Mouse (Mus musculus) CH12.LX (cell line): ENCODE measurements around the gene Ston1. TPM values are rescaled to one million over a fixed set of nuclear protein-coding genes. Genes with fewer than 3 reads are reported as not detected.

Experiments
- DNase-seq: peaks from one replicate; pipeline ENCODE4 v3.0.0-alpha.2; 2013; ENCODE audit errors: extremely low read depth
- H3K27ac ChIP-seq: 2 replicates; pipeline ENCODE4 v1.5.1; 2012; ENCODE audit warnings: low read depth, mild to moderate bottlenecking, control low read depth, moderate library complexity; ENCODE audit not compliant: insufficient read depth
- H3K27me3 ChIP-seq: replicated peaks from 2 replicates; pipeline ENCODE3; 2012; ENCODE audit warnings: inconsistent platforms
- H3K36me3 ChIP-seq, 2 experiments: replicated peaks in 1 of 2; 2 replicates each; pipeline versions ENCODE3 to v1.6.1; 2012; ENCODE audit warnings: inconsistent platforms in 1 of 2, low read length in 1 of 2, mild to moderate bottlenecking in 1 of 2, mixed read lengths in 1 of 2, moderate library complexity in 1 of 2; ENCODE audit not compliant: control insufficient read depth in 1 of 2, insufficient read depth in 1 of 2
- H3K4me1 ChIP-seq, 2 experiments: 2 replicates each; pipeline ENCODE4 v1.6.1; 2012; ENCODE audit warnings: inconsistent platforms in 1 of 2, moderate library complexity in 1 of 2; ENCODE audit not compliant: insufficient read depth in 2 of 2, control insufficient read depth in 1 of 2
- H3K4me2 ChIP-seq: 2 replicates; pipeline ENCODE4 v1.6.1; 2012; ENCODE audit warnings: low read depth, mild to moderate bottlenecking, control low read depth; ENCODE audit not compliant: poor library complexity, insufficient read depth, severe bottlenecking
- H3K4me3 ChIP-seq, 3 experiments: fragments of 150-350 bp in 1 of 3; sonication (generic) in 1 of 3; replicated peaks in 1 of 3; 2 replicates each; pipeline versions ENCODE3 to v1.5.1; 2011 to 2012; ENCODE audit warnings: low read depth in 2 of 3, low read length in 2 of 3, mild to moderate bottlenecking in 2 of 3, moderate library complexity in 2 of 3, control low read depth in 1 of 3, improper control_type of control experiment in 1 of 3, inconsistent platforms in 1 of 3, mixed read lengths in 1 of 3; ENCODE audit not compliant: poor library complexity in 1 of 3
- H3K79me2 ChIP-seq: replicated peaks from 2 replicates; pipeline ENCODE4 v1.6.1; 2012; ENCODE audit warnings: mild to moderate bottlenecking, moderate library complexity; ENCODE audit not compliant: control insufficient read depth, poor library complexity, insufficient read depth, severe bottlenecking; ENCODE audit errors: extremely low read depth
- H3K9ac ChIP-seq: 2 replicates; pipeline ENCODE4 v1.6.1; 2012; ENCODE audit warnings: low read depth, mild to moderate bottlenecking, control low read depth, moderate library complexity; ENCODE audit not compliant: insufficient read depth
- H3K9me3 ChIP-seq: replicated peaks from 2 replicates; pipeline ENCODE3; 2012; ENCODE audit warnings: low read length, inconsistent platforms, mixed read lengths
- BHLHE40 ChIP-seq: IDR thresholded peaks from 2 replicates; pipeline ENCODE4 v1.6.1; 2011; ENCODE audit warnings: mild to moderate bottlenecking, low read depth, low read length, improper control_type of control experiment
- CHD1 ChIP-seq: IDR thresholded peaks from 2 replicates; pipeline ENCODE4 v1.6.1; 2012; ENCODE audit warnings: low read depth, low read length, improper control_type of control experiment, inconsistent platforms
- CHD2 ChIP-seq: IDR thresholded peaks from 2 replicates; pipeline ENCODE4 v1.6.1; 2011; ENCODE audit warnings: low read length, improper control_type of control experiment
- E2F4 ChIP-seq: IDR thresholded peaks from 2 replicates; pipeline ENCODE4 v1.6.1; 2011; ENCODE audit warnings: low read depth, low read length, improper control_type of control experiment; ENCODE audit not compliant: insufficient replicate concordance
- ELF1 ChIP-seq: IDR thresholded peaks from 2 replicates; pipeline ENCODE4 v1.6.1; 2014; ENCODE audit warnings: low read depth, mild to moderate bottlenecking, inconsistent platforms, low read length, improper control_type of control experiment
- GABPA ChIP-seq: IDR thresholded peaks from 2 replicates; pipeline ENCODE4 v1.6.1; 2012; ENCODE audit warnings: low read depth, low read length, improper control_type of control experiment, inconsistent platforms; ENCODE audit not compliant: insufficient replicate concordance
- IRF4 ChIP-seq: IDR thresholded peaks from 2 replicates; pipeline ENCODE4 v1.6.1; 2014; ENCODE audit warnings: low read depth, mild to moderate bottlenecking, inconsistent platforms, low read length, improper control_type of control experiment
- JUN ChIP-seq: IDR thresholded peaks from 2 replicates; pipeline ENCODE4 v1.6.1; 2011; ENCODE audit warnings: low read depth, mild to moderate bottlenecking, low read length, improper control_type of control experiment, moderate library complexity; ENCODE audit not compliant: insufficient read depth
- JUND ChIP-seq: conservative IDR thresholded peaks from 2 replicates; pipeline ENCODE4 v1.6.1; 2011; ENCODE audit warnings: low read depth, low read length, improper control_type of control experiment
- KAT2A ChIP-seq: IDR thresholded peaks from 2 replicates; pipeline ENCODE4 v1.6.1; 2012; ENCODE audit warnings: low read length, improper control_type of control experiment, inconsistent platforms; ENCODE audit not compliant: insufficient replicate concordance
- MAFK ChIP-seq: IDR thresholded peaks from 2 replicates; pipeline ENCODE4 v1.6.1; 2011; ENCODE audit warnings: low read length, improper control_type of control experiment; ENCODE audit not compliant: insufficient replicate concordance
- MAX ChIP-seq: IDR thresholded peaks from 2 replicates; pipeline ENCODE4 v1.6.1; 2011; ENCODE audit warnings: low read length, improper control_type of control experiment
- MAZ ChIP-seq: IDR thresholded peaks from 2 replicates; pipeline ENCODE4 v1.6.1; 2012; ENCODE audit warnings: low read depth, mild to moderate bottlenecking, inconsistent platforms, low read length, improper control_type of control experiment, moderate library complexity
- MYC ChIP-seq: IDR thresholded peaks from 2 replicates; pipeline ENCODE4 v1.6.1; 2011; ENCODE audit warnings: low read depth, mild to moderate bottlenecking, improper control_type of control experiment, low read length
- POLR2A ChIP-seq: IDR thresholded peaks from 2 replicates; pipeline ENCODE4 v1.6.1; 2011; ENCODE audit warnings: low read depth, mild to moderate bottlenecking, improper control_type of control experiment, low read length
- POLR2AphosphoS2 ChIP-seq: IDR thresholded peaks from 2 replicates; pipeline ENCODE4 v1.6.1; 2011; ENCODE audit warnings: low read depth, low read length, improper control_type of control experiment
- RAD21 ChIP-seq: IDR thresholded peaks from 2 replicates; pipeline ENCODE4 v1.6.1; 2011; ENCODE audit warnings: low read depth, mild to moderate bottlenecking, low read length, improper control_type of control experiment, moderate library complexity
- RCOR1 ChIP-seq: conservative IDR thresholded peaks from 2 replicates; pipeline ENCODE4 v1.6.1; 2012; ENCODE audit warnings: low read depth, mild to moderate bottlenecking, inconsistent platforms, low read length, improper control_type of control experiment
- TBP ChIP-seq: conservative IDR thresholded peaks from 2 replicates; pipeline ENCODE4 v1.6.1; 2011; ENCODE audit warnings: low read depth, low read length, improper control_type of control experiment
- UBTF ChIP-seq: IDR thresholded peaks from 2 replicates; pipeline ENCODE4 v1.6.1; 2012; ENCODE audit warnings: low read depth, mild to moderate bottlenecking, inconsistent platforms, low read length, improper control_type of control experiment, moderate library complexity
- USF2 ChIP-seq: conservative IDR thresholded peaks from 2 replicates; pipeline ENCODE4 v1.6.1; 2011; ENCODE audit warnings: low read depth, low read length, improper control_type of control experiment
- ZC3H11A ChIP-seq: IDR thresholded peaks from 2 replicates; pipeline ENCODE4 v1.6.1; 2012; ENCODE audit warnings: low read depth, mild to moderate bottlenecking, inconsistent platforms, low read length, improper control_type of control experiment
- ZKSCAN1 ChIP-seq: IDR thresholded peaks from 2 replicates; pipeline ENCODE4 v1.6.1; 2012; ENCODE audit warnings: low read depth, inconsistent platforms, low read length, improper control_type of control experiment, borderline replicate concordance
- ZNF384 ChIP-seq: IDR thresholded peaks from 2 replicates; pipeline ENCODE4 v1.6.1; 2012; ENCODE audit warnings: low read depth, low read length, improper control_type of control experiment, inconsistent platforms
- dilution Hi-C: fragments of 300-500 bp; cut with MboI; formaldehyde crosslinking; loops from 2 replicates; pipeline ENCODE4 v1.14.3; 2020; ENCODE audit warnings: low sequenced_read_pairs; ENCODE audit not compliant: extremely low pct_unique_long_range_greater_than_20kb, extremely low pct_ligation_motif_present
- in situ Hi-C: fragments of 300-500 bp; cut with MboI; formaldehyde crosslinking; loops from 3 replicates; pipeline ENCODE4 v1.14.3; 2019; ENCODE audit warnings: low sequenced_read_pairs, low pct_ligation_motif_present, low pct_unique_long_range_greater_than_20kb, mixed read lengths
- polyA plus RNA-seq: library from polyadenylated mRNA; unstranded; fragments of >175 nt; gene quantifications from 2 replicates; pipeline ENCODE4 v1.2.1, GENCODE M21; 2012; ENCODE audit warnings: low read depth; ENCODE audit not compliant: insufficient read length
- total RNA-seq, 2 experiments: library from RNA; depleted of rRNA; stranded (reverse); fragments of 300-350 nt in 1 of 2; fragments of >200 nt in 1 of 2; gene quantifications; 2 replicates each; pipeline ENCODE4 v1.2.3; 2012 to 2014

Ston1 gene
- total and polyA plus RNA-seq, 3 experiments: 0.98 to 6.0 (median 1.1) TPM

DNA sequence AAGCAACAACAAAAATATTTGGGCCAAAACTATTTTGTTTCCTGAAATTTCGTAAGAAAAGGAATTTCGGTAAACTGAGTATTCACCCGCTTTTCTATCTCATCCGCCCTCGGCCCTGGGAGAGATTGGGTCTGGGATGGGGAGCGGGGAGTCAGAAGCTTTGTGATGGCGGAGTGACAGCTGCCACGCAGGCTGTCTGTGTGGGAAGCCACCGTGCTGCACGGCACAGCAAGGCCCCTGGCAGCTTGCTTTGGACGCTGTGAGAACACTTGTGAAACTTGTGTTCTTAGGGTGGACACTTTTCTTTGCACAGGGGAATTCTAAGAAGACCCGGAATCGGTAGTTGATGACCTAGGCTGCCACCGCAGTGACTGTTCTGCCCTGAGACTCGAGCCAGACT, 10.1 kb upstream of the Ston1 start:
- H3K4me1 ChIP-seq: peaks cover 2 to 10% of the 10 kb centered on the region in 2 experiments
- no peaks in the 10 kb centered on the region for H3K79me2 ChIP-seq
- dilution Hi-C loops (no loop called here), in situ Hi-C loops (no loop called here)
- H3K9me3 ChIP-seq: peaks cover 2% of the 10 kb centered on the region
- no peak overlapping the region for H3K4me3 ChIP-seq
- no peak overlapping the region for H3K4me2 ChIP-seq
- peaks cover 63 to 78% of the 10 kb centered on the region in 2 experiments for H3K36me3 ChIP-seq
- no peak overlapping the region for H3K9ac ChIP-seq
- no peak for DNase-seq
- no peak overlapping the region for H3K27ac ChIP-seq
- no peak for TF ChIP-seq USF2
- TF ChIP-seq IRF4: no peak
- TF ChIP-seq RAD21: no peak
- TF ChIP-seq ZKSCAN1: no peak
- TF ChIP-seq MAZ: no peak
- TF ChIP-seq ZNF384: no peak
- TF ChIP-seq CHD2: no peak
- TF ChIP-seq ZC3H11A: no peak
- TF ChIP-seq KAT2A: no peak
- TF ChIP-seq JUN: no peak
- TF ChIP-seq MAFK: no peak
- TF ChIP-seq GABPA: no peak
- no peak for TF ChIP-seq BHLHE40
- no peak for TF ChIP-seq RCOR1
- no peak for TF ChIP-seq TBP
- TF ChIP-seq CHD1: no peak
- TF ChIP-seq MYC: no peak
- TF ChIP-seq UBTF: no peak
- TF ChIP-seq JUND: no peak
- TF ChIP-seq POLR2AphosphoS2: no peak
- no peaks in the 10 kb centered on the region for H3K27me3 ChIP-seq

DNA sequence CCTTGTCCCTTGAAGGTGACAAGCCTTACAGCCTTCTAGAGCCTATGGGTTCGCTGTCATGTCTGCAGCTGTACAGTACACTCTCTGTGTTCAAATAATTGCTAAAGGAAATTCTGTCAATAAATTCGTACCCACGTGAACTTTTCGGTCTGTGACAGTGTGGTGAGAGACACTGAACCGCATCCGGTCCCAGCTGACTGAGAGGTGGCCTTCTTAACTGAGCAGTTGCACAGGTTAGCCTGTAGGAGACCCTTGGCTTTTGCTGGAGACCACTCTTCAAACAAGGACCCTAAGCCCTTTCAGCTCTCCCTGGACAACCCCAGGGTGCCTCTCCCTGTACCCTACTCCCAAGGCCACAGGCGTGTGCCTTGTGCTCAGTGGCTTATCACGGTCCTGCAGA, 9.3 kb upstream of the Ston1 start:
- peaks cover 58 to 72% of the 10 kb centered on the region in 2 experiments for H3K36me3 ChIP-seq
- no peak for TF ChIP-seq E2F4
- no peak for TF ChIP-seq MAX
- TF ChIP-seq ELF1: no peak
- no peak for TF ChIP-seq POLR2A

More for the DNA sequence above, 9.3 kb upstream of the Ston1 start:
- DNase-seq: no peak
- in situ Hi-C loops: no loop called here
- Histone ChIP-seq H3K4me2 (no peak overlapping the region), H3K4me3 (no peak overlapping the region), H3K9ac (no peak overlapping the region), H3K4me1 (peaks cover 0 to 1% of the 10 kb centered on the region in 2 experiments; a peak in 1 of 4 replicates), H3K27me3 (no peaks in the 10 kb centered on the region), H3K27ac (no peak overlapping the region), H3K79me2 (no peaks in the 10 kb centered on the region), H3K9me3 (peaks cover 2% of the 10 kb centered on the region)
- dilution Hi-C loops: no loop called here
